Mouse (Mus musculus): ENCODE measurements around the gene Prap1. TPM values are rescaled to one million over a fixed set of nuclear protein-coding genes. Genes with fewer than 3 reads are reported as not detected.

The Prap1 gene
- polyA plus RNA-seq (2012; rRNA removed; ENCODE audit: low replicate concordance) = 4,118 and 5,120 TPM in 2 replicates

GRCm38 (mm10) chr7:140092924-140093528 is at the start of gene Prap1:
TSS of gene Prap1 (plus strand) at chr7:140093395.

DNA sequence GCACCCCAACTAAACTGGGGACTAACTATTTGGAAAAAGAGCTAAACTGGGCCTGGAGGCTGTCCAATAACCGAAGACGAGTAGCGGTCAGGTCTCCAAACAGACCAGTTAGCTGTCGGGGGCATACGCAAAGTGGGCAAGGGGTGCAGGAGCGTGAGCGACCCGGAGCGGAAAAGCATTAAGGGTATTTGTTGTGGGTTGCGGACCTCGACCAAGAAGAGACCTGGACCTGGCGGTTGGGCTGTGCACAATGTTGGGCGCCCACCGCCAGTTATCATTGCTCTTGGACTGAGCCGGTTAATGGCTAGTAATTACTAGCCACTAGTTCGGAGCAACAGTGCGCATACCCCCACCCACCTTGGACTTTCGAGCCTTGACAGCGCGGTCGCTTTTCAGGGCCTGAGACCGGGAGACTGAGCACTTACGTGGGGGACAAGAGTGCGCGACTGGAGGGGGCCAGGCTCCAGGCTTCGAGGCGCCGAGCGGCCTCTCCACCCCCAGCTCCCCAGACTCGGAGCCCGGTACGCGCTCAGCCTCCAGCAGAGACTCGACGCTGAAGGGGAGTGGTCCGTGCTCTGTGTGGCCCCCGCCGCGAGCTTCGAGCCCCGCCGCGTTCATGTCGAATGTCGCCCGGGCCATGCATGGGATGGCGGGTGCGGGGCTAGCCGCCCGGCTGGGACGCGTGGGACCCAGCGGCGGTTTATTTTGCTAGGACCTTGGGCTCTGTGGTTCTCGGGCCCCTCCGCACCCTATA is 44.7 kb upstream of the Prap1 start, which contains the start of gene Msx3:
Gene Msx3 (minus strand): TSS at position 729 of the 754 bp plus-strand sequence.

GRCm38 (mm10) chr7:140082242-140082678 is 10.9 kb upstream of the Prap1 start, which contains the start of gene Caly:
TSS of gene Caly (minus strand) at chr7:140082548.

DNA sequence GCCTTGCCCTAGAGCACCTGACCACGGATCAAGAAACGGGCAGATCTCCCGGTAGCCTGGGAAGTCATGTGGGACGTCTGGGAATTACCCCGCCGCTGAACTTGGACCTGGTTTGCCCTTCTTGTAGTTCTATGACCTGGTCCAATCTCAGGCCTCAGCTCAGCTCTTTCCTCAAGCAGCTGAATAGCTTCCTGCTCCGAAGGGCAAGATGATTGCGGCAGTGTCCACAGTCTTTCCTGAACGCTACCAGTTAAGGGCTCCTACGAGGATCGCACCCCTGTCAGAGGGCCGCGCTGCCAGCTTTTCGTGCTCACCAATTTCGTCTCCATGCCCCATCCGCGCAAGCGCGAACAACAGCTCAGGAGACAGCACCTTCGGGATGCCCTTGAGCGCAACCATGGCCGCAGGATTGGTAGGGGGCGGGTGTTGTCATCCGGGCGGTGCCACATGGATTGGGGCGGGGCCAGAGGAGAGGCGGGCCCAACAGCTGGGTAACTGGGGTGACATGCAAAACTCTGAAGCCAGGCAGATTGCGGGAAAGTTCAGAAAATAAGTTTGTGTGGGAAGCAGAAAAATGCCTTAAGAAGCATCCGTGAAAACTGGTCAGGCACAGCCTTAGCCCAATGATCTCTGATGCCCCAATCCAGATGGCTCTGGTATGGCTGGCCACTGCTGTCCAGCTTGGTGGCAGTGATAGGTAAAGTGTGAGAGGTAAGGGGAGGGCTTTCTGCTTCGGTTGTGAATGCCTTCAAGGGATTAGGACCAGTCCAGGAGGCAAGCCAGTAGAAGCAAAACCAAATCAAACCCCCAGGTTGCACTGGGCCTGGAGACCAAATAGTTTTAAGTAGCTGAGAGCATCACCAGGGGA is 9.0 kb downstream of the Prap1 start, which contains the start of gene Fuom:
Gene Fuom (minus strand): TSS at position 449 of the 868 bp plus-strand sequence.

GRCm38 (mm10) chr7:140115583-140116328 is 22.6 kb downstream of the Prap1 start, which contains the start of gene Paox:
TSS of gene Paox (plus strand) at chr7:140115799.

DNA sequence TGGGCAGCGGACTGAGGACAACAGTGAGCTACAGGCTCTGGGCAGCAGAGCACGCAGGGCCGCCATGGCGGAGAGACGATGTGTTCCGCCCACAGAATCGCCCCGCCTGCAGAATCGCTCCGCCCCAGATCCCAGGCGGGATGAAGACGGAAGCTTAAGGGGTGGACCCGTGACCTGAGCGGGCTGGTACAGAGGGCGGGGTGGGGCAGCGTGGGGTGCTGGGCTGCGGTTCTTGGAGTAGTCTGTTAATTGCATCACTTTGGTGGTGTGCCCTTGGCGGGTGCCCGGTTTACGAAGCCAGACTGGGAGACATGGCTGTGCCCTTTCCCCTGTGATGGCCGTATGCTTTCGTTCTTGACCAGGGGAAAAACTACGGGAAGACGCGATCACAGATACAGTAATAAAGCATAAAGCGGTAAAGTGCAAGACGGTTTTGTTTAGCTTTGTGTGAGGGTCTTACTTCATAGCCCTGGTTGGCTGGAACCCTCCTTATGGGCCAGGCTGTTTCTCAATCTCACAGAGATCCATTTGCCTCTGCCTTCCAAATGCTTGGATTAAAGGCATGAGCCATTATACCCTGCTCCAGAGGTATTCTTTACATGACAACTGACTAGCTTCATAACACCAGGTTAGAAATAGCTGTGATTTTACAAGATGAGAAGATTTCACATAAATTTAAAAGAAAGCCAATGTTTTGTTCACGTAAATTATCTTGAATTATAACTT is 23.3 kb downstream of the Prap1 start, which contains the start of gene Echs1:
Gene Echs1 (minus strand): TSS at position 148 of the 726 bp plus-strand sequence.

DNA sequence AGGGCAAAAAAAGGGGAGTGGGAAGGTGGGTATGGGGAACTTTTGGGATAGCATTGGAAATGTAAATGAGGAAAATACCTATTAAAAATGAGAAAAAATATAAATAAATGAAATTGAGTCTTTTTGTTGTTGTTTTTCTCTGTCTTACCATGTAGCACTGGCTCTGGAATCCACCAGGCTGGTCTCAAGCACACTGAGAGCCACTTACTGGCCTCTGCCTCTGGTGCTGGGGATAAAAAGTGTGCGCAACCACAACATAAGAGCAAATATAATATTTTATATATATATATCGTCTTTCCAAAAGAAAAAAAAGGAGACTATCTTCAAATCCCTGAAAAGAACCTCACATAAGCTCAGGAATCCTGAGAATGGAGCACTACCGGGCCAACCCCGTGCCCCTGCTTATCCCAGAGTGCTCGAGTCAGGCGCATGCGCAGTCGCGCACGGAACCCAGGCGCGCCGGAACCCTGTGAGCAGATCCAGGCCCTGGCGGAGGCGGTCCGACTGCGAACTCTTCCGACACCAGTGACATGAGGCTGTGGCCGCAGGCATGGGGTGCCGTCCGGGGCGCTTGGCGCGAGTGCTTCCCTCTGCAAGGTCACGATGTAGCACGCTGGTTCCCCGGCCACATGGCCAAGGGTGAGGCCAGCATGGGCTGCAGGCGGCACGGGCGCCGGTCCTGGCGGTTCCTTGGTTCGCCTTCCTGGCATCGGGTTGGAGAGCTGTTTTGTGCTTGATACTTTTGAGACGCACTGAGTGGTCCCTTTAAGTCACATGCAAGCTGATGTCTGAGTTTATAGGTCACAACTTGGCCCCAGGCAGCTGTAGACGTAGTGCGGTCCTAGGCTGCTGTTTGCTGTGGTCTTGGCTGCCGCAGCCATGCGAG is 44.2 kb downstream of the Prap1 start, which contains the start of gene Mtg1:
Gene Mtg1 (plus strand): TSS at position 430 of the 886 bp plus-strand sequence.

Other genes with a start within 250 kb of the Prap1 start
- gene Kndc1, start 198.7 kb upstream of the Prap1 start, polyA plus RNA-seq (2012; rRNA removed; ENCODE audit: low replicate concordance) = 0.09 and 0.26 TPM in 2 replicates
- gene Utf1, start 149.6 kb upstream of the Prap1 start, polyA plus RNA-seq (2012; rRNA removed; ENCODE audit: low replicate concordance) = 0.15 and 0.31 TPM in 2 replicates
- gene 6430531B16Rik, start 114.6 kb upstream of the Prap1 start, polyA plus RNA-seq (2012; rRNA removed; ENCODE audit: low replicate concordance) = not detected in 2 replicates
- 2.7 and 3.5 TPM in 2 replicates for gene Adam8, start 100.8 kb upstream of the Prap1 start, polyA plus RNA-seq (2012; rRNA removed; ENCODE audit: low replicate concordance)
- gene Zfp511, start 57.0 kb upstream of the Prap1 start, polyA plus RNA-seq (2012; rRNA removed; ENCODE audit: low replicate concordance) = 29.4 and 50.0 TPM in 2 replicates
- 4.7 and 8.3 TPM in 2 replicates for gene Tubgcp2, start 56.7 kb upstream of the Prap1 start, polyA plus RNA-seq (2012; rRNA removed; ENCODE audit: low replicate concordance)
- 0.11 and 0.40 TPM in 2 replicates for gene Msx3, start 44.3 kb upstream of the Prap1 start, polyA plus RNA-seq (2012; rRNA removed; ENCODE audit: low replicate concordance)
- gene Caly, start 10.8 kb upstream of the Prap1 start, polyA plus RNA-seq (2012; rRNA removed; ENCODE audit: low replicate concordance) = 1.7 and 2.3 TPM in 2 replicates
- 107 and 181 TPM in 2 replicates for gene Fuom, start 9.0 kb downstream of the Prap1 start, polyA plus RNA-seq (2012; rRNA removed; ENCODE audit: low replicate concordance)
- 9.4 and 15.4 TPM in 2 replicates for gene Paox, start 22.4 kb downstream of the Prap1 start, polyA plus RNA-seq (2012; rRNA removed; ENCODE audit: low replicate concordance)
- gene Echs1, start 23.1 kb downstream of the Prap1 start, polyA plus RNA-seq (2012; rRNA removed; ENCODE audit: low replicate concordance) = 40.4 and 41.0 TPM in 2 replicates
- gene Mtg1, start 44.2 kb downstream of the Prap1 start, polyA plus RNA-seq (2012; rRNA removed; ENCODE audit: low replicate concordance) = 10.6 and 12.4 TPM in 2 replicates
- gene Sprn, start 61.5 kb downstream of the Prap1 start, polyA plus RNA-seq (2012; rRNA removed; ENCODE audit: low replicate concordance) = 0.14 and 0.32 TPM in 2 replicates
- gene Olfr522, start 71.4 kb downstream of the Prap1 start, polyA plus RNA-seq (2012; rRNA removed; ENCODE audit: low replicate concordance) = not detected in 2 replicates
- not detected in 2 replicates for gene Olfr523, start 79.8 kb downstream of the Prap1 start, polyA plus RNA-seq (2012; rRNA removed; ENCODE audit: low replicate concordance)
- 0.17 TPM in 1 of 2 replicates, not detected in the other for gene Olfr524, start 112.6 kb downstream of the Prap1 start, polyA plus RNA-seq (2012; rRNA removed; ENCODE audit: low replicate concordance)
- 0.35 and 0.38 TPM in 2 replicates for gene Cd163l1, start 124.9 kb downstream of the Prap1 start, polyA plus RNA-seq (2012; rRNA removed; ENCODE audit: low replicate concordance)
- 0.14 and 0.21 TPM in 2 replicates for gene 5830411N06Rik, start 153.9 kb downstream of the Prap1 start, polyA plus RNA-seq (2012; rRNA removed; ENCODE audit: low replicate concordance)
- gene Olfr525, start 227.5 kb downstream of the Prap1 start, polyA plus RNA-seq (2012; rRNA removed; ENCODE audit: low replicate concordance) = not detected in 2 replicates
- not detected in 2 replicates for gene Olfr527, start 240.6 kb downstream of the Prap1 start, polyA plus RNA-seq (2012; rRNA removed; ENCODE audit: low replicate concordance)